Mouse (Mus musculus): ENCODE measurements around the gene Speer1.
"Not testable (repeated sequence)": the region's sequence is repeated elsewhere in the genome, so short reads cannot be mapped to it uniquely, and the experiment has no call there.

The Speer1 gene

GRCm38 (mm10) chr5:11341216-11341615 lies at the start of gene Speer1:
Speer1 (plus strand) TSS chr5:11341516.
- DNase-seq, result not testable (repeated sequence)

Data from spleen, adult 18-20 months (tissue).